Mouse (Mus musculus) kidney, embryonic 15.5 days (tissue): ENCODE data around the gene Tmem238. TPM values are rescaled to one million over a fixed set of nuclear protein-coding genes. Genes with fewer than 3 reads are reported as not detected.

Source experiments
- ATAC-seq: fragments of 200-750 bp; cut with Nextera tagmentation; replicated peaks from 2 replicates; pipeline ENCODE4 v1.8.0; 2017; ENCODE audit warnings: moderate TSS enrichment; ENCODE audit not compliant: low FRiP score
- H3K27ac ChIP-seq: fragments of 300-500 bp; sonication (generic); 2 replicates; pipeline ENCODE4 v1.5.1; 2015; ENCODE audit warnings: mild to moderate bottlenecking, inconsistent platforms
- H3K27me3 ChIP-seq: fragments of 300-500 bp; sonication (generic); 2 replicates; pipeline ENCODE4 v1.6.1; 2015; ENCODE audit warnings: inconsistent platforms
- H3K36me3 ChIP-seq: fragments of 300-500 bp; sonication (generic); 2 replicates; pipeline ENCODE4 v1.6.1; 2015; ENCODE audit warnings: inconsistent platforms
- H3K4me1 ChIP-seq: fragments of 300-500 bp; sonication (generic); 2 replicates; pipeline ENCODE4 v1.6.1; 2015; ENCODE audit warnings: inconsistent platforms
- H3K4me2 ChIP-seq: fragments of 300-500 bp; sonication (generic); 2 replicates; pipeline ENCODE4 v1.6.1; 2015; ENCODE audit warnings: moderate library complexity, mild to moderate bottlenecking, inconsistent platforms
- H3K4me3 ChIP-seq: fragments of 300-500 bp; sonication (generic); replicated peaks from 2 replicates; pipeline ENCODE4 v1.5.1; 2015; ENCODE audit warnings: mild to moderate bottlenecking, inconsistent platforms
- H3K9ac ChIP-seq: fragments of 300-500 bp; sonication (generic); 2 replicates; pipeline ENCODE4 v1.6.1; 2015; ENCODE audit warnings: mild to moderate bottlenecking, inconsistent platforms
- H3K9me3 ChIP-seq: fragments of 300-500 bp; sonication (generic); replicated peaks from 2 replicates; pipeline ENCODE4 v1.6.1; 2016; ENCODE audit warnings: inconsistent platforms
- WGBS: fragments of 180-500 bp; shearing (Covaris S2); methylation state at CpG from one replicate; pipeline ENCODE4 v1.1.7; 2015; ENCODE audit warnings: mixed read lengths; 5-methylcytosine and 5-hydroxymethylcytosine counted together
- polyA plus RNA-seq: library from polyadenylated mRNA; unstranded; fragments of >200 nt; fragmentation: Nextera tagmentation; extraction: Ambion mirVana; gene quantifications from 2 replicates; pipeline ENCODE4 v1.2.1, GENCODE M21; 2015

Gene Tmem238
- polyA plus RNA-seq, 1 experiment from 2014 or later, result 12.9 TPM

DNA sequence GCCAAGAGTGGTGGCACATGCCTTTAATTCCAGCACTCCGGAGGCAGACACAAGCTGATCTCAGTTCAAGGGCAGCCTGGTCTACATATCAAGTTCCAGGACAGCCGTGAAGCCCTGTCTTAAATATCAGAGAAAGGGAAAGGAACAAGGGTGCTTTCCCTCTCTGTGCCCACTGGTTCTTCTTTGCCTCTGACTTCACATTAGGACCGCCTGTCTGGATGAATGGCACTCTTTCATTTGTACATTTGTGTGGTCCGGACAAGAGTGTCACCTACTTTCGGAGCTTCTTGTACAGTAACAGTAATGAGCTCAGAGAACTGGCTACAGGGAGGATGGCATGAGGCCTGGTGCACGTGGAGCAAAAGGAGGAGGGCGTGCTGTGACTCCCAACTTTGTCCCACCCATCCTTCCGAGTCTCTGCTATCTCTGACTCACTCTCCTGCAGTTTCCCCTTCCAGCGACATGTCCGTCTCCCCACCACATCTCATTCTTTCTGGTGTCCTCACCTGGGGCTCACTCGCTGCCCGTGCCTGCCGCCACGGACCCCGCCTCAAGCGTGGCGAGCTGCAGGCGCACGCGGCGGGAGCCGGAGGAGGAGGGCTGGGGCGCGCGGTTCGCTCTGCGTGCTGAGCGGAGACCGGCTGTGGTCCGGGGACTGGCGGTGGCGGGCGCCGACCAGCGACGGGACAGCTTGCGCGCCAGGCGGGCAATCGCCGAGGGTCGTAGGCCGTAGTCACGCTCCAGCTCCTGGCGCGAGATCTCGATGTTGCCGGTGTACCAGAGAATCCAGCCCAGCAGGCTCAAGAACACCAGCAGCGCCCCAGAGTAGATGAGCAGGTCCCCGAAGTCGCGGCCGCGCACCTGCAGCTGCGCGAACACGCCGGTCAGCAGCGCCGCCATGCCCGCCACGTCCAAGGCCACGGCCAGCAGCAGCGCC is 689 bp downstream of the Tmem238 start:
- peak overlapping the region; percentile 87 for H3K27ac ChIP-seq
- no peaks in the 10 kb centered on the region for H3K9me3 ChIP-seq
- WGBS, result 2% methylated on average over 64 of the region's 64 CpGs
- H3K27me3 ChIP-seq, result 0 out of 2 replicates have a peak, but pooled peaks cover 4% of the 10 kb centered on the region
- peak; percentile 55 for ATAC-seq
- peak overlapping the region; percentile 94 for H3K4me2 ChIP-seq
- peaks cover 15% of the 10 kb centered on the region for H3K4me1 ChIP-seq
- H3K9ac ChIP-seq, result peak overlapping the region; percentile 69
- H3K4me3 ChIP-seq, result peak overlapping the region; percentile 59
- H3K36me3 ChIP-seq, result peaks cover 5% of the 10 kb centered on the region

DNA sequence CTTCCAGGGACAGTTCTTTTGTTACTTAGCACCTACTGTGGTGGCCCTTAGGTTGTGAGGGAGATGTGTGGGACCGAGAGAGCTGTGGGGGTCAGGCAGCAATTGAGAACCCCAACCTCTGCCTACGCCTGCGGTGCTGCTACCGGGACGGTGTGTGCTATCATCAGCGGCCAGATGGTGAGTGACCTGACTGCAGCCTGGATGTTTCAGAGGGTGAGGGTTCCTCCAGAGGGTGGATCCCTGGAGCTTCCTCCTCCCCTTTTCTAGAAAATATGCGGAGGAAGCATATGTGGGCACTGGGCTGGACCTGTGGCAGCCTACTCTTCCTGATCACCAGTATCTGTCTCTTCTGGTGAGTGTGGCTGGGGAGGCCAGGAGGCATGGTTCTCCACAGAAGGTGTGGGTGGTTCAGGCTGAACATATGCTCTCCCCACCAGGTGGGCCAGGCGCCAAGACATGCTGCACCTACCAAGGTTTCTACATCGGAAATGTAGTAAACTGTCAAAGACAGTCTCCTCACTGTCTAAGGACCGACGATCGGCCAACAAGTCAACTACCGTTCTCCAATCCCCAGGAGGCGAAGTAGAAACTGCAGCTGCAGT is 5.7 kb downstream of the Tmem238 start:
- Histone ChIP-seq H3K36me3 (0 out of 2 replicates have a peak, but pooled peaks cover 3% of the 10 kb centered on the region), H3K4me2 (no peak overlapping the region), H3K4me3 (no peak overlapping the region), H3K9me3 (no peaks in the 10 kb centered on the region), H3K27me3 (peaks cover 13% of the 10 kb centered on the region), H3K9ac (no peak overlapping the region), H3K4me1 (peaks cover 22% of the 10 kb centered on the region), H3K27ac (no peak overlapping the region)
- ATAC-seq, result no peak
- 74% methylated on average over 14 of the region's 14 CpGs for WGBS

DNA sequence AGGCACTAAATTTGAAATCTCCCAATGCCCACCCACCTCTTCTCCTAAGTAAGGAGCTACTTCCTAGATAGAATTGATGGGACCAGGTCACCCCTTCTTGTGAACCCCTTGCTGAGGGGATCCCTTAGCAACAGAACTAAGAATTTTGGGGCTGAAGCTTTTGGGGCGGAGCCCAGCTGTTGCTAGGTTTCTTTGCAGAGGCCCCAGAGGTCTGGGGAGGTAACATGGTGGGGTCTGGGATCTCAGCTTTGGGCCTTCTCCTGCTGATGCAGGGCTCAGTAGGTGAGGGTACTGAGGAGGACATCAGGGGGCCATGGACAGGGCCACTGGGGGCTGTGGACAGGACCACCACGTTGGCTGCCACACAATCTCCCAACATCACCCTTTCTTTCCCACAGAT is 6.7 kb downstream of the Tmem238 start, which contains the start of the genes Il11 and Tmem190:
Gene Il11, minus strand, starts transcription at position 101 of the 400 bp plus-strand sequence.
Gene Tmem190, plus strand, starts transcription at position 179 of the 400 bp plus-strand sequence.
- 0 out of 2 replicates have a peak, but pooled peaks cover 3% of the 10 kb centered on the region for H3K36me3 ChIP-seq
- 76% methylated on average over 2 of the region's 2 CpGs for WGBS
- H3K27ac ChIP-seq, result no peak within 1 kb of the TSS
- H3K9me3 ChIP-seq, result no peaks in the 10 kb centered on the region
- peaks cover 23% of the 10 kb centered on the region for H3K27me3 ChIP-seq
- no peak for ATAC-seq
- no peak within 1 kb of the TSS for H3K4me3 ChIP-seq
- H3K4me2 ChIP-seq, result no peak within 1 kb of the TSS
- peaks cover 22% of the 10 kb centered on the region for H3K4me1 ChIP-seq
- no peak within 1 kb of the TSS for H3K9ac ChIP-seq

DNA sequence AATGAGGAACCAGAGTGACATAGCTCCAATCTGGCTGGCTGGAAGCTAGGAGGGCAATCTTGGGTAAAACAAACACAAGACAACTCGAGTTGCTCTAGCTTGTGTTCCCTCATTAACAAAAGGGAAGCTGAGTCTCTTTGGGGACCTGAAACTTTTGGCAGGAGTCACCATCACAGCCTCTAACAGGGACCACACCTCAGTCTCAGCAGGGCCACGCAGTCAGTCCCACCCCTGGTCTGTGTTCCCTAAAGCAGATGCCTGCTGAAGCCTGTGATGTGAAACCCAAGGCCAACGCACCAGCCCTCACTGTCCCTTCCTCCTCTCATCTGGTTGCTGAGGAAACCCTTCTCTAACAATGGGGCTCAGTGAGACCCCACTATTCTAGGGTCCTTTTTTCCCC is 7.3 kb downstream of the Tmem238 start:
- H3K36me3 ChIP-seq, result 0 out of 2 replicates have a peak, but pooled peaks cover 3% of the 10 kb centered on the region
- H3K9ac ChIP-seq, result no peak overlapping the region
- H3K4me2 ChIP-seq, result no peak overlapping the region
- 51% methylated on average over 3 of the region's 3 CpGs for WGBS
- H3K4me1 ChIP-seq, result peaks cover 28% of the 10 kb centered on the region
- H3K4me3 ChIP-seq, result no peak overlapping the region
- no peak for ATAC-seq
- no peak overlapping the region for H3K27ac ChIP-seq
- H3K9me3 ChIP-seq, result no peaks in the 10 kb centered on the region
- H3K27me3 ChIP-seq, result peaks cover 29% of the 10 kb centered on the region

DNA sequence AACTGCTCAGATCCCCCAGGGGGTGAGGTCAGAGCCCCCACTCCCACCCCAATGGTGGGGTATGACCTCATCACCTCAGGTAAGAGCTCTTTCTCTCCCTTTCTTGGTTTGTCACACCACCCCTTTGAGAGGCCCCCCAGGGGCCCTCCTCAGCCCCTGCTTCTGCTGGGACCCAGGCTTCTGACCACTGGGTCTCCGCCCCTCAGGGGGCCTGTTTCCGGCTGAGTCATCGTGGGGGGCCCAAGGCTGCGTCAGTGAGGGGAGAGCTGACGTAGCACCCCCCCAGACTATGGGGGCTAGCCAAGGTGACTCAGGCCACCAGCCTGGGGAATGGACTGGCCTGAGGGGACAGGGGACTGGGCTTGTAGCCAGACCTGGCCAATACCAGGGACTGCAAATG is 9.5 kb downstream of the Tmem238 start:
- Histone ChIP-seq H3K4me3 (no peak overlapping the region), H3K9me3 (no peaks in the 10 kb centered on the region), H3K27ac (no peak overlapping the region), H3K36me3 (0 out of 2 replicates have a peak, but pooled peaks cover 3% of the 10 kb centered on the region), H3K4me2 (no peak overlapping the region), H3K9ac (no peak overlapping the region), H3K27me3 (peaks cover 51% of the 10 kb centered on the region), H3K4me1 (peaks cover 33% of the 10 kb centered on the region)
- 31% methylated on average over 5 of the region's 5 CpGs for WGBS
- ATAC-seq, result no peak

DNA sequence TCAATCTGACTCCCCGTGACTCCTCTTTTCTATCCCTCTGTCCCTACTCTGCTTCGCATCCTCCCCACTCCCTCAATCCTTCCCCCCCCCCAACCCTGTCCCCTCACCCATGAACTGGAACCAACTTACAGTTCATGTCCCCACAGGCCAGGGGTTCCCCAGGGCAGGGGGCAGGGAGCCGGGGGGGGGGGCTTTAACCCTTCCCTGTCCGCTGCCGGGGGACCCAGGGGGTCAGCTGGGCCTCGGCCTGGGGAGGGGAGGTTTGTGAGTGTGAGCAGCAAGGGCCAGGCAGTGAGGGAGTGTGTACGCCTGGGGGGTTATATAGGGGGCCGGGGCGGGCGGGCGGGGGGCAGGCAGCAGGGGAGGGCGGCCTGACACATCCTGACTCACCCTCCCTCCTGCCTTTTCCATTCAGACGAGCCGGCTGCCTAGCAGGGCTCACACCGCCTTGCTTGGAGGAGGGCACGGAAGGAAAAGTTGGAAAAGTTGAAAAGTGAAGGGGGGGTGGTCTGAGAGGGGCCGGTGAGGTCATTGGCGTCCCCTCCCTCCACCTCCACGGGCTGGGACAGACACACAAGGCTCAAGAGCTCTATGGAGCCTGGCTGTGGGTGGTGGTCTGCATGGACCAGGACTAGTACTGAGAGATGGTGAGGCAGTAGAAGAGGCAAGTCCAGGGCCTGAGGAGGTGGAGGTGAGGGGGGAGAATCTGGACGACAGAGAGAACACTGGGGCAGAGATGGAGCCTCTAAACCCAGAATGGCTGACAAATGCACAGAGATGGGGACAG is 11.4 kb downstream of the Tmem238 start:
- Histone ChIP-seq H3K27ac (no peak overlapping the region), H3K9ac (0 out of 2 replicates have a peak overlapping the region, but pooled peaks have one; percentile 14), H3K36me3 (no peaks in the 10 kb centered on the region), H3K9me3 (no peaks in the 10 kb centered on the region), H3K4me1 (peaks cover 33% of the 10 kb centered on the region), H3K4me3 (peak overlapping the region; percentile 34), H3K4me2 (peak overlapping the region; percentile 53), H3K27me3 (peaks cover 60% of the 10 kb centered on the region)
- 5% methylated on average over 15 of the region's 20 CpGs for WGBS
- ATAC-seq, result peak; percentile 26; the same call in 1 of the 2 replicates

DNA sequence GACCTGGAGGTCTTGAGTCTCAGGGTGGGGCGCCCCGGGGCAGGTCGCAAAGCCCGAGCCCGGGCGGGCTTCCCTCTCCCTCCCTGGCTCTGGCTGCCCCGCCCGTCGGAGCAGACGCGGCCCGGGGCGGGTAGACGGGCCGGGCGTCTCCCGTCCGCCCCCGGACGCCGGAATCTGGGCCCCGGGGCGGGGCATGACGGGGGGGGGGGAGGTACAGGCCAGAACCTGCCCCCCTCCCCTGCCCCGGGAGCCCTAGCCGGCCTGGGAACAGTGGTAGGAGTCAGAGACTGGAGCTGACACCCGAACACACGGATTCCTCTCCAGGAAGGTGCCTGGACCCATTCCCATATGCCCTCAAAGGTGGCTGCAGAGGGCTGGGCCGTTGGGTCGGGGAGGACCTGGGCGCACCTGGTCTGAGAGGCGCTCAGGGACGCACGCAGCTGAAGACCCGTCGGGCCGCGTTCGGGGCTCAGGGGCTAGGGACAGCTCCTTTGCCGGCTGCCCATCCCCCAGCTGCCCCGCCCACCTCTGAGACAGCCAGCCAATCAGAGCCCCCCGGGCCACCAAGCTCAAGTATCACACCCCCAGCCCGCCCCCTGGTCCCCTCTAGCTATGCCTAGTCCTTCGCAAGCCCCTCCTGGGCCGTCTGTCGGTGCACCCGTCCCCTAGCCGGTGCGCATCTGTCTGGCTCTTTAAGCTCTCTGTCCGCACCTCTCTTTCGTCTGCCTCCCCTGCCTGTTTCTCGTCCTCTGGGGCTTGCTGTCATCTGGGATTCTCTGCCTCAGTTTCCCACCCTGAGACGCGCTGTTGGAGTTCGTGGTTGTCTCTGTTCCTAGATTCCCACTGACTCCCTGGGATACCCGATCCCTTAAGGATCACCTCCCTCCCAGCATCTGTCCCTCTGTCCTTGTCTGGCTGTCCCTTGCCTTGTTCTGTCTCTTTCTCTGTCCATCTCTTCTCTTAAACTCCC is 12.3 kb downstream of the Tmem238 start:
- whole genome bisulfite sequencing, result under 1% methylated on average over 55 of the region's 56 CpGs
- peak overlapping the region; percentile 34 for H3K4me3 ChIP-seq
- peak; percentile 82 for ATAC-seq

DNA sequence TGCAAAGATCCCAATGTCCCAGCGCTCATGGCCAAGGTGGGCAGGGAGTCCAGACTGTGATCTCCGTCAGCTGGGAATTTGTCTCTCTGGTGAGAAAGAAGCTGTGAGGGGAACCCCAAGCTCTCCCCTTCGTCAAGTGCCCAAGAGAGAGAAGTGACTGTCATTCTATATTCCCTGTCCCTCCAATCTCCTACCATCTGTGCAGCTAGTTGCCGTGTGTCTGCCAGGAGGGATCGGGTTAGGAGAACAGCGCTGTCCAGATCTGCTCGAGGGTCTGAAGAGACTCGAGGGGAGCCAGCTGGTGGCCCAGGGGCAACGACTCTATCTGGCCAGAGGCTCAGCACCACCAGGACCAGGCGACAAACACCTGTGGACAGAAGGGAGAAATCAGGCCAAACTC is 13.3 kb downstream of the Tmem238 start:
- Histone ChIP-seq H3K4me3 (no peak overlapping the region), H3K4me1 (peaks cover 28% of the 10 kb centered on the region), H3K27ac (no peak overlapping the region), H3K27me3 (peaks cover 60% of the 10 kb centered on the region), H3K9me3 (no peaks in the 10 kb centered on the region), H3K9ac (no peak overlapping the region), H3K4me2 (no peak overlapping the region), H3K36me3 (no peaks in the 10 kb centered on the region)
- ATAC-seq, result no peak
- 45% methylated on average over 10 of the region's 10 CpGs for WGBS

More for the DNA sequence above, 12.3 kb downstream of the Tmem238 start:
- Histone ChIP-seq H3K36me3 (no peaks in the 10 kb centered on the region), H3K27ac (no peak overlapping the region), H3K4me2 (peak overlapping the region; percentile 53), H3K9ac (peak overlapping the region; percentile 14; the same call in 1 of the 2 replicates), H3K4me1 (peaks cover 33% of the 10 kb centered on the region), H3K27me3 (peaks cover 60% of the 10 kb centered on the region), H3K9me3 (no peaks in the 10 kb centered on the region)

DNA sequence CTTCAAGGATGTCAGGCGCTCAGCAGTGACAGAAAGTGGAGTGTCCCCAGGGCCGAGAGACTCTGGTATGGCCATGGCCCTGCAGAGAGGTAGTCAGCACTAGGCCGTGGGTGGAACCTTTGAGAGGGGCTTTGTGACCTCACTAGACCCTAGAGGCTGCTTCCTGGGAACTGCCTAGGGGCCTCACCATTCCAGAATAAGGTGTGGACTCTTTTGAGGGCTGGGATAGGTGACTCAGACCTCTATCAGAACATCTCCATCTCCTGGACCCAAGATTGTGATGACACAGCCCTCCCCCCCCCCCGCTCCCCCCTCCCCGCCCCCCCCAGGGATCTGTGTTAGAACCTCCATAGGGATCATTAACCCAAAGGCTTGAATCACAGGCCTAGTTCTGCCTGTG is 18.3 kb downstream of the Tmem238 start, which contains the start of gene Fam71e2:
Gene Fam71e2, minus strand, starts transcription at position 101 of the 400 bp plus-strand sequence.
- no peaks in the 10 kb centered on the region for H3K4me1 ChIP-seq
- H3K9me3 ChIP-seq, result no peaks in the 10 kb centered on the region
- 80% methylated on average over 3 of the region's 5 CpGs for WGBS
- H3K9ac ChIP-seq, result no peak within 1 kb of the TSS
- H3K36me3 ChIP-seq, result no peaks in the 10 kb centered on the region
- H3K27ac ChIP-seq, result no peak within 1 kb of the TSS
- ATAC-seq, result no peak
- peaks cover 24% of the 10 kb centered on the region for H3K27me3 ChIP-seq
- no peak within 1 kb of the TSS for H3K4me3 ChIP-seq
- no peak within 1 kb of the TSS for H3K4me2 ChIP-seq

DNA sequence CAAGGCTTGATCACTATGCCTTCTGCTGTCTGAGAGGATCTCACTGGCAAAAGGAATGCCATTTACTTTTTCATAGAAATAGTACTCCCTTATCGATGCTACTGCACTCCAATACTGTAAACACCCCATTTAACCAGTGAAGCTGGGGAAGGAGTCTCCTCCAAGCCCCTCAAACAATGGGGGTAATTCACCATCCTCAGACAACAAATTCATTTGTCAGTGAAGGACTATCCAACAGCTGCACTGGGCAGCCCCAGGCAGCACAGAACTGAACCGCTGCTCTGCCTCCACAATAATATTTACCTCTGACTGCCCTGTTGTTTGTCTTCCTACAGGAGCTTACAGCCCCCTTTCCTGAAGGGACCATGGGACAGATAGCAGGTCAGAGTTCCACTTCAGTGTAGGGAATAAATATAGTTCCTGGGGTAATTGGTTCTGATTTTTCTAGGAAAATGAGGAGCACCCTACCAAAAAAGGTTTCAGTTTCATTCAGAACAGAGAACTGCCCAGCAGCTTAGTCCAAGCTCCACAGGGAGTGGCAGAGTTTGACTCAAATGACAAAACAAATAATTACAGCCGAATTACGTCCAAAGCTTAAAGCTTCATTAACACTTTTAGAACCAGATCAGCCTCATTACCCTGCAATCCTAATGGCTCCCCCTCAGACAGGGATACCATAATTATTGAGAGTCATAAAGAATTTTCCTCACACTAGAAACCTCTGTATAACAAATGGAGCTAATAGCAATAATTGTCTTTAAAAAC is 24.3 kb downstream of the Tmem238 start:
- Histone ChIP-seq H3K4me1 (0 out of 2 replicates have a peak, but pooled peaks cover 5% of the 10 kb centered on the region), H3K27ac (no peak overlapping the region), H3K36me3 (no peaks in the 10 kb centered on the region), H3K4me2 (no peak overlapping the region), H3K9ac (no peak overlapping the region), H3K27me3 (peaks cover 6% of the 10 kb centered on the region; the same call in 1 of the 2 replicates), H3K9me3 (no peaks in the 10 kb centered on the region), H3K4me3 (no peak overlapping the region)
- ATAC-seq, result no peak
- 13% methylated on average over 4 of the region's 4 CpGs for WGBS
